Mouse (Mus musculus) hindbrain, embryonic 14.5 days (tissue): Measurements from ENCODE around the gene Angptl4. TPM values are rescaled to one million over a fixed set of nuclear protein-coding genes. Genes with fewer than 3 reads are reported as not detected.
"Not testable (repeated sequence)": the region's sequence is repeated elsewhere in the genome, so short reads cannot be mapped to it uniquely, and the experiment has no call there.

Experiments
- ATAC-seq: fragments of 200-750 bp; cut with Nextera tagmentation; 2 replicates; pipeline ENCODE4 v1.8.0; 2017; ENCODE audit warnings: moderate number of reproducible peaks, mild to moderate bottlenecking, moderate TSS enrichment, moderate library complexity; ENCODE audit not compliant: low FRiP score
- DNase-seq: peaks from one replicate; pipeline ENCODE4 v3.0.0-alpha.2; 2015; ENCODE audit warnings: low spot score
- H3K27ac ChIP-seq: fragments of 300-500 bp; sonication (generic); 2 replicates; pipeline ENCODE4 v1.5.1; 2014; ENCODE audit warnings: mild to moderate bottlenecking, moderate library complexity
- H3K27me3 ChIP-seq: fragments of 300-500 bp; sonication (generic); 2 replicates; pipeline ENCODE4 v1.6.1; 2014; ENCODE audit warnings: mild to moderate bottlenecking, low read length, mixed read lengths; ENCODE audit not compliant: control insufficient read depth, insufficient read depth
- H3K36me3 ChIP-seq: fragments of 300-500 bp; sonication (generic); replicated peaks from 2 replicates; pipeline ENCODE4 v1.6.1; 2014; ENCODE audit not compliant: control insufficient read depth, insufficient read depth
- H3K4me1 ChIP-seq: fragments of 300-500 bp; sonication (generic); replicated peaks from 2 replicates; pipeline ENCODE4 v1.6.1; 2014; ENCODE audit warnings: antibody characterized with exemption, low read length, mixed read lengths; ENCODE audit not compliant: control insufficient read depth, insufficient read depth
- H3K4me2 ChIP-seq: fragments of 300-500 bp; sonication (generic); replicated peaks from 2 replicates; pipeline ENCODE4 v1.6.1; 2014; ENCODE audit warnings: mild to moderate bottlenecking, moderate library complexity
- H3K4me3 ChIP-seq: fragments of 300-500 bp; sonication (generic); replicated peaks from 2 replicates; pipeline ENCODE4 v1.5.1; 2014; ENCODE audit warnings: mild to moderate bottlenecking, low read length
- H3K9ac ChIP-seq: fragments of 300-500 bp; sonication (generic); 2 replicates; pipeline ENCODE4 v1.6.1; 2014
- H3K9me3 ChIP-seq: fragments of 300-500 bp; sonication (generic); 2 replicates; pipeline ENCODE4 v1.6.1; 2016; ENCODE audit warnings: low read length; ENCODE audit not compliant: control insufficient read depth
- WGBS: fragments of 180-500 bp; shearing (Covaris S2); extraction: QIAGEN DNeasy Blood & Tissue Kit; methylation state at CpG from one replicate; pipeline ENCODE4 v1.1.7; 2014; 5-methylcytosine and 5-hydroxymethylcytosine counted together
- polyA plus RNA-seq: library from polyadenylated mRNA; unstranded; fragments of >200 nt; fragmentation: Nextera tagmentation; extraction: Ambion mirVana; gene quantifications from 2 replicates; pipeline ENCODE4 v1.2.1, GENCODE M21; 2014

Gene Angptl4
- polyA plus RNA-seq, 1 experiment from 2014 or later = 25.1 TPM

GRCm38 (mm10) chr17:33755418-33756107 is 26.1 kb downstream of the Angptl4 start:
- H3K9me3 ChIP-seq = no peaks in the 10 kb centered on the region
- H3K27ac ChIP-seq = peak overlapping the region; percentile 38; the same call in 1 of the 2 replicates
- no peak overlapping the region for H3K4me3 ChIP-seq
- no peaks in the 10 kb centered on the region for H3K27me3 ChIP-seq
- no peak overlapping the region for H3K9ac ChIP-seq
- H3K36me3 ChIP-seq = peaks cover 10% of the 10 kb centered on the region
- WGBS = 73% methylated on average over 10 of the region's 10 CpGs
- peaks cover 47% of the 10 kb centered on the region for H3K4me1 ChIP-seq
- no peak overlapping the region; the same call in 1 of the 2 replicates for H3K4me2 ChIP-seq
- DNase-seq (no peak), ATAC-seq (no peak)

DNA sequence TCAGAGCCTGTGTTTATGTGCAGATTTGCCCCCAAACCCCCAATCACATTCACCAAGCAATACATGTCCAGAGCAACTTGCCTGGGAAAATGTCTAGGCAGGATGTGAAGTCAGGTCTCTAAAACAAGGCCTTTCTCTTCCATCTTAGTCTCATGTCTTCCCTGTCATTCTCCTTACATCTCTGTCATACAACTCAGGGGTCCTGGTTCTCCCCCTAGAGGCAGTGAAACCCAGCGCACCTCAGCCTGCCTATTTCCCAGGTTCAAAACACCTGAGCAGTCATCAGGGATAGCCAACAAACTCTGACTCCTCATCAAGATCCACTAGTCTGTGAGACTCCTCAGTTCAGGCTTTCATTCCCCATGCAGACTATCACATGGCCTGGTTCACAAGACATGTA is 27.0 kb downstream of the Angptl4 start:
- DNase-seq (no peak), ATAC-seq (no peak)
- Histone ChIP-seq H3K27ac (no peak overlapping the region), H3K4me2 (no peak overlapping the region), H3K27me3 (no peaks in the 10 kb centered on the region), H3K9me3 (no peaks in the 10 kb centered on the region), H3K4me3 (no peak overlapping the region), H3K9ac (no peak overlapping the region), H3K36me3 (peaks cover 18% of the 10 kb centered on the region), H3K4me1 (peaks cover 47% of the 10 kb centered on the region)
- WGBS = 56% methylated on average over 1 of the region's 1 CpGs

DNA sequence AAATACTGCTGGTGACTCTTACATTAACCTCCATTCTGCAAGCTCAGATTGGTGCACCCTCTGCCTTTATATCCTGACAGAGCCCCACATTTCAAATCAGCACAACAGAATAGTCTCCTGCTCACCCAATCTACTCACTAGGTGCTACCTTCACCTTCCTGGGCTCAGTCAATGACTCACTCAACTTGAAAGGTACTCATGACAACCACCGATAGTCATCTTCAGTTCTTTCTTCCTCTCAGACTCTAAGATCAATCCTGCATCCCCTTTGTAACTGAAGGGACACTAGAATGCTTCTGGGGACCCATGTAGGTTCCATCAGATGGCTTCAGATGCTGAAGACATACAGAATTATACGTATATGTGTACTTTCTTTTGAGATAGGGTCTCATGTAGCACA is 29.3 kb downstream of the Angptl4 start:
- 98% methylated on average over 2 of the region's 2 CpGs for WGBS
- Histone ChIP-seq H3K9me3 (no peaks in the 10 kb centered on the region), H3K36me3 (peaks cover 40% of the 10 kb centered on the region), H3K4me1 (peaks cover 25% of the 10 kb centered on the region), H3K27me3 (no peaks in the 10 kb centered on the region), H3K27ac (no peak overlapping the region), H3K4me3 (no peak overlapping the region), H3K9ac (no peak overlapping the region), H3K4me2 (no peak overlapping the region)
- DNase-seq (no peak), ATAC-seq (no peak)

- no peak overlapping the region for H3K4me3 ChIP-seq
- no peak for DNase-seq
- no peak overlapping the region for H3K9ac ChIP-seq
- no peak for ATAC-seq
- H3K4me1 ChIP-seq = peaks cover 15% of the 10 kb centered on the region
- peaks cover 43% of the 10 kb centered on the region for H3K36me3 ChIP-seq
- H3K27ac ChIP-seq = no peak overlapping the region
- H3K4me2 ChIP-seq = no peak overlapping the region
- no peaks in the 10 kb centered on the region for H3K27me3 ChIP-seq
- no peaks in the 10 kb centered on the region for H3K9me3 ChIP-seq
Observed at GRCm38 (mm10) chr17:33751181-33751580, 30.4 kb downstream of the Angptl4 start.

DNA sequence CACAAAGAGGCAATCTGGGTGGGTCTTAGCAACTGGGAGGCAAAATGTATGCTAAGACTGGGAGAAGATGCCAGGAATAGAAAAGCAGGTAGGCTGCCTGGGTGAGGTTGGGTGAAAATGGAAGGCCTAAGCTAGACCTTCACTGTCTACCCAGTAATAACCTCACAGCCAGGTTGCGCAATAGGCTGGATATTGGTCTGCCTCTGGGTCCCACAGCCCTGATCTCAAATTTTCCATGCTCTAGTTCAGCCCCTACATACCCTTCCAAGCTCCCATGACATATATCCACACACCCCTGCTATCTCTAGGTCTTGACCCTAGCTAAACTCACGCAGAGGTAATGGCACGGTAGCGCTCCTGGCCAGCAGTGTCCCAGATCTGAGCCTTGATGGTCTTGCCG is 32.2 kb downstream of the Angptl4 start:
- DNase-seq (no peak), ATAC-seq (no peak)
- Histone ChIP-seq H3K27me3 (no peaks in the 10 kb centered on the region), H3K27ac (no peak overlapping the region), H3K4me3 (no peak overlapping the region), H3K9ac (no peak overlapping the region), H3K36me3 (peaks cover 60% of the 10 kb centered on the region), H3K9me3 (no peaks in the 10 kb centered on the region), H3K4me2 (no peak overlapping the region), H3K4me1 (peaks cover 2% of the 10 kb centered on the region; the same call in 1 of the 2 replicates)
- WGBS = 96% methylated on average over 5 of the region's 5 CpGs

DNA sequence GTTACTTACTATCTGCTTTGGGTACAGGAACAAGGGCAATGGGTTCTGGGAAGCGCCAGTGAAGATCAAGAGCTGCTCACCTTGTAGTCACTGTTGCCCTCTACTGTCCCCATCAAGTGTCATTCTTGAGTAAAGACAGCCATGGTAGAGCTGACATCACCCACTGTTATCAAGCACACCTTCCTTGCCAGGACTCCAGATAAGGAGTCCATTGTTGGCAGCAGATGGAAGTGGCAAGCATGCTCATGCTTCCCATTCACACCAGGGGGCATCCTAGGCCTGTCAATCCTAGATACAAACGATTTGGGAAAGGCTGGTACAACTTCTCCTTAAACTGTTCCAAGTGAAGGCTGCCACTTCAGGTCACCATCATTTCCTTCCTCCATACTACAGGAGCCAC is 35.6 kb downstream of the Angptl4 start:
- 84% methylated on average over 2 of the region's 2 CpGs for WGBS
- DNase-seq = no peak

GRCm38 (mm10) chr17:33744686-33745384 is 36.8 kb downstream of the Angptl4 start:
- Histone ChIP-seq H3K9ac (no peak overlapping the region), H3K27me3 (no peaks in the 10 kb centered on the region), H3K4me2 (no peak overlapping the region), H3K36me3 (peaks cover 43% of the 10 kb centered on the region), H3K4me3 (no peak overlapping the region), H3K27ac (no peak overlapping the region), H3K4me1 (no peaks in the 10 kb centered on the region), H3K9me3 (0 out of 2 replicates have a peak, but pooled peaks cover 3% of the 10 kb centered on the region)
- 93% methylated on average over 5 of the region's 5 CpGs for WGBS
- no peak for DNase-seq
- no peak for ATAC-seq

More for the DNA sequence above, 35.6 kb downstream of the Angptl4 start:
- Histone ChIP-seq H3K9me3 (0 out of 2 replicates have a peak, but pooled peaks cover 3% of the 10 kb centered on the region), H3K27ac (no peak overlapping the region), H3K4me3 (no peak overlapping the region), H3K27me3 (no peaks in the 10 kb centered on the region), H3K4me2 (no peak overlapping the region), H3K36me3 (peaks cover 54% of the 10 kb centered on the region), H3K9ac (no peak overlapping the region), H3K4me1 (no peaks in the 10 kb centered on the region)
- ATAC-seq = no peak

GRCm38 (mm10) chr17:33742420-33742819 is 39.2 kb downstream of the Angptl4 start:
- Histone ChIP-seq H3K4me2 (no peak overlapping the region), H3K36me3 (peaks cover 20% of the 10 kb centered on the region), H3K9ac (no peak overlapping the region), H3K9me3 (0 out of 2 replicates have a peak, but pooled peaks cover 3% of the 10 kb centered on the region), H3K27me3 (no peaks in the 10 kb centered on the region), H3K27ac (no peak overlapping the region), H3K4me1 (no peaks in the 10 kb centered on the region), H3K4me3 (no peak overlapping the region)
- 100% methylated on average over 1 of the region's 1 CpGs for WGBS
- ATAC-seq (no peak), DNase-seq (no peak)

DNA sequence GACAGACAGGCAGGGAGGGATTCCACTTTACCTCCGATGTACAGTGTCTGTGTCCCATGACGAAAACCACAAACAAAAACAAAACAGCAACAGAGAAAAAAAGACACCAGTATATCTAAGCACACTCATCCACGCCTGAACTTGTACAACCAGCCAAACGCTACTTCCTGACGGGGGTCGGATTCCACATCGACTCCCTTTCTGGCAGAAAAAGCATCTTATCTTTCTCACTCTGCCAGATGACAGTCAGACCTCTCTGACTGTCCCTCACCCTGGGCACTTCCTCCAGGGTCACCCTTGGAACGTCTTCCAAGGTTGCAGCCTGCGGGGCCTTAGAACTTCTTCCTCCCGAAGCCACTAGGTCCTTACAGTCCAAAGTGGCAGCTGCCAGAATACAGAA is 48.1 kb downstream of the Angptl4 start:
- not testable (repeated sequence) for H3K36me3 ChIP-seq, ATAC-seq, H3K27ac ChIP-seq, H3K4me3 ChIP-seq, DNase-seq, H3K9ac ChIP-seq, H3K27me3 ChIP-seq, H3K4me2 ChIP-seq, H3K9me3 ChIP-seq, H3K4me1 ChIP-seq
- 90% methylated on average over 10 of the region's 10 CpGs for WGBS
